Mouse (Mus musculus) midbrain, embryonic 14.5 days (tissue): ENCODE measurements at regions not wholly inside any gene's neighbourhood (a gene's known extent, or its start where the extent isn't known, plus 50 kb on each side); places are given as distances from the start of the nearest gene placed in this dataset.
A peak's percentile ranks its signal among the peaks of the same experiment; 100 is the strongest.

ENCODE experiments used
- ATAC-seq: fragments of 200-750 bp; cut with Nextera tagmentation; 2 replicates; pipeline ENCODE4 v1.8.0; 2017; ENCODE audit warnings: moderate number of reproducible peaks, moderate library complexity; ENCODE audit not compliant: low FRiP score, low TSS enrichment
- DNase-seq: peaks from one replicate; pipeline ENCODE4 v3.0.0-alpha.2; 2015
- H3K27ac ChIP-seq: fragments of 300-500 bp; sonication (generic); replicated peaks from 2 replicates; pipeline ENCODE4 v1.5.1; 2014; ENCODE audit warnings: mild to moderate bottlenecking, low read depth, low read length, moderate library complexity
- H3K27me3 ChIP-seq: fragments of 300-500 bp; sonication (generic); 2 replicates; pipeline ENCODE4 v1.6.1; 2014; ENCODE audit warnings: low read length, control low read depth, mixed read lengths; ENCODE audit not compliant: control insufficient read depth, insufficient read depth
- H3K36me3 ChIP-seq: fragments of 300-500 bp; sonication (generic); 2 replicates; pipeline ENCODE4 v1.6.1; 2014; ENCODE audit warnings: low read length, control low read depth; ENCODE audit not compliant: control insufficient read depth, insufficient read depth
- H3K4me1 ChIP-seq: fragments of 300-500 bp; sonication (generic); 2 replicates; pipeline ENCODE4 v1.6.1; 2014; ENCODE audit warnings: mild to moderate bottlenecking, antibody characterized with exemption, low read length, control low read depth; ENCODE audit not compliant: control insufficient read depth, insufficient read depth
- H3K4me2 ChIP-seq: fragments of 300-500 bp; sonication (generic); 2 replicates; pipeline ENCODE4 v1.6.1; 2014; ENCODE audit warnings: mild to moderate bottlenecking, low read length, moderate library complexity
- H3K4me3 ChIP-seq: fragments of 300-500 bp; sonication (generic); replicated peaks from 2 replicates; pipeline ENCODE4 v1.5.1; 2014; ENCODE audit warnings: low read depth, low read length
- H3K9ac ChIP-seq: fragments of 300-500 bp; sonication (generic); replicated peaks from 2 replicates; pipeline ENCODE4 v1.6.1; 2014; ENCODE audit warnings: mild to moderate bottlenecking, low read length, moderate library complexity
- H3K9me3 ChIP-seq: fragments of 300-500 bp; sonication (generic); 2 replicates; pipeline ENCODE4 v1.6.1; 2016; ENCODE audit warnings: low read length, control low read depth, mixed read lengths; ENCODE audit not compliant: control insufficient read depth
- WGBS: fragments of 180-500 bp; shearing (Covaris S2); extraction: QIAGEN DNeasy Blood & Tissue Kit; methylation state at CpG from one replicate; pipeline ENCODE4 v1.1.7; 2014; 5-methylcytosine and 5-hydroxymethylcytosine counted together

DNA sequence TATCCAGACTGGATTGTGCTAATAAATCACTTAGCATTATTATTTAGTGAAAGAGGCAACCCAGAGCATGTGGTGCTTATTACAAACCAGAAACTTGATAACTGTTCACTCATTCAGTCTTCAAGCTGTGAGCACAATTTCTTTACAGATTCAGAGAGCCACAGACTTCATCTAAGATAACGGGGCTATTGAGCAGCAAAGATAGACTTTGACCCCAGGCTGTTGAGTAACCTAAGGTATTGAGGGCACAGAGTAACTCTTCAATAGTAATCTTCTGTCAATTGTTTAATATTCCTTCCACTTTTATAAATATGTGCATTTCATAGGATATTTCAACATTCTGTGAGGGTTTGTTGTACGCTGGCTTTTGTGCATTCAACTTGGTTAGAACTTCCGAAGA lies 76.5 kb upstream of the Cyyr1 start:
- DNase-seq (no peak), ATAC-seq (no peak)
- Histone ChIP-seq H3K9ac (no peak overlapping the region), H3K4me1 (no peaks in the 10 kb centered on the region), H3K4me2 (no peak overlapping the region), H3K9me3 (no peaks in the 10 kb centered on the region), H3K36me3 (no peaks in the 10 kb centered on the region), H3K4me3 (no peak overlapping the region), H3K27ac (no peak overlapping the region), H3K27me3 (no peaks in the 10 kb centered on the region)
- WGBS, result 92% methylated on average over 3 of the region's 3 CpGs

DNA sequence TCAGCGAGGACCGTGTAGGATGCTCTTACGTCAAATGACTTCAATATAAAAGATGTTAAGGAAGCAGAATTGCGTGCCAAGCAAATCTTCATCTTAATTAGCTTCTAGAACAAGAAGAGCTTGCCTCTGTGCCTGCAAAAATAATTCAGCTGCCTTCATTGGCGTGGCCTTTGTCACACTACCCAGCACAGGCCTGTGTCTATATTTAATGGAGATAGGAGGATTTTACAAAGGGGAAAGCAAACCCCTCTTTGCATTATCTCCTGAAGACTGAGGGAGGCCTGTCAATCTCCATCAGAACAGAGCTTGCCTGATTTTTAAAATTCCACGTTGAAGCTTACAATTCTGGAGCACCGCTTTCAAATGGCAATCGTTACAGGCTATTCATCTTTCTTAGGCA lies 71.3 kb upstream of the Cyyr1 start:
- no peak for ATAC-seq
- Histone ChIP-seq H3K36me3 (no peaks in the 10 kb centered on the region), H3K9me3 (no peaks in the 10 kb centered on the region), H3K4me1 (peaks cover 4% of the 10 kb centered on the region; the same call in 1 of the 2 replicates), H3K4me3 (no peak overlapping the region), H3K4me2 (no peak overlapping the region), H3K9ac (no peak overlapping the region), H3K27me3 (no peaks in the 10 kb centered on the region), H3K27ac (no peak overlapping the region)
- 28% methylated on average over 8 of the region's 8 CpGs for WGBS
- DNase-seq, result peak; percentile 38

DNA sequence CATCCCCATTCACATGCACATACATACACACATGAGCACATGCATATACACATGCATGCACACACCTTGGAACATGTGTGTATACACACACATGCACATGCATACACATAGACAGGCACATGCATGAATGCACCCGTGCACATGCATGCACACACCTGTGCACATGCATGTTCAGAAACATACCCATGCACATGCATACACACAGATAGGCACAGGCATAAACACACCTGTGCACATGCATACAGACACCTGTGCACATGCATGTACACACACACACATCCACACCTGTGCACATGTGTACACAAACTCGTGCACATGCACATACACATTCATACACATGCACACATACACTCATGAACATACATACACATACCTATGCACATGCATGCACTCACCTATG lies 50.9 kb upstream of the Cyyr1 start:
- H3K36me3 ChIP-seq, result no peaks in the 10 kb centered on the region
- H3K9ac ChIP-seq, result no peak overlapping the region
- peak; percentile 48; the same call in 1 of the 2 replicates for ATAC-seq
- no peak overlapping the region for H3K4me3 ChIP-seq
- H3K27ac ChIP-seq, result no peak overlapping the region
- no peak for DNase-seq
- H3K9me3 ChIP-seq, result no peaks in the 10 kb centered on the region
- no peak overlapping the region for H3K4me2 ChIP-seq
- H3K4me1 ChIP-seq, result no peaks in the 10 kb centered on the region
- no peaks in the 10 kb centered on the region for H3K27me3 ChIP-seq
- 80% methylated on average over 2 of the region's 2 CpGs for WGBS
